Mouse (Mus musculus): Measurements from ENCODE around the gene Tlr8. TPM values are rescaled to one million over a fixed set of nuclear protein-coding genes. Genes with fewer than 3 reads are reported as not detected.

Gene Tlr8
- polyA plus RNA-seq, 1 experiment from 2014 or later, result 0.08 TPM

- peaks cover 10% of the 10 kb centered on the region; the same call in 1 of the 2 replicates for H3K27me3 ChIP-seq
- WGBS, result 89% methylated on average over 2 of the region's 2 CpGs
- no peaks in the 10 kb centered on the region for H3K4me1 ChIP-seq
- ATAC-seq, result no peak
- no peaks in the 10 kb centered on the region for H3K36me3 ChIP-seq (ENCODE audit: poor library complexity, severe bottlenecking)
- H3K27ac ChIP-seq, result no peak overlapping the region
- H3K9me3 ChIP-seq (replicated peaks), result no peaks in the 10 kb centered on the region
- no peak overlapping the region for H3K4me2 ChIP-seq
- H3K4me3 ChIP-seq, result no peak overlapping the region
- no peak overlapping the region for H3K9ac ChIP-seq
These were observed 68.9 kb downstream of the Tlr8 start for GRCm38 (mm10) chrX:167195228-167195649.

Other genes with a start within 250 kb of the Tlr8 start
- gene Tmsb4x, start 55.0 kb downstream of the Tlr8 start, polyA plus RNA-seq (2015; fragmentation: Nextera tagmentation; extraction: Ambion mirVana), result 6,273 and 8,315 TPM in 2 replicates
- gene Tlr7, start 66.2 kb upstream of the Tlr8 start, polyA plus RNA-seq (2015; fragmentation: Nextera tagmentation; extraction: Ambion mirVana), result 0.15 and 0.18 TPM in 2 replicates
- gene Prps2, start 118.4 kb upstream of the Tlr8 start, polyA plus RNA-seq (2015; fragmentation: Nextera tagmentation; extraction: Ambion mirVana), result 13.6 and 15.5 TPM in 2 replicates